Mouse (Mus musculus): ENCODE results near the gene Fubp1. TPM values are rescaled to one million over a fixed set of nuclear protein-coding genes. Genes with fewer than 3 reads are reported as not detected.
"Not testable (repeated sequence)": the region's sequence is repeated elsewhere in the genome, so short reads cannot be mapped to it uniquely, and the experiment has no call there.

Gene Fubp1
- polyA plus RNA-seq, 1 experiment from 2014 or later, result 200 TPM

DNA sequence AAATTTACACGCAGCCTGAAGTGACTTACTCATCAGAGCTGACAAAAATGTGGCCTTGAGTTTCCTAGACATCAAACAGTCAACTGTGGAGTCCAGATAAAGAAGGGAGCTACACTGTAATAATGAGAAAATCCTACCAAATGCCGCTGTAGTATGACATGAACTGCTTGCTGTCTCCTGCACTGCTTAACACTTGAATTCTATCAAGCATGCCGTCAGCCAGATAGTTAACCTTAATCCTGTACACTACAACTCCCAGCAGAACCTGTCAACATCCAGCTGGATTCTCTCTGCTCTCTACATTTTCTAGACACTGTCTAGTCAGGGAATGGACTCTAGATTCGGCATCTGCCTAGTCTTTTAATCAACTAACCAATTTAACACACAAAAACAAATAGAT lies 20.9 kb upstream of the Fubp1 start:
- no peak for DNase-seq (ENCODE audit: low spot score)
- WGBS, result 55% methylated on average over 4 of the region's 4 CpGs
- peaks cover 21% of the 10 kb centered on the region; the same call in 1 of the 2 replicates for H3K36me3 ChIP-seq (ENCODE audit: control insufficient read depth, insufficient read depth, low read length)
- no peak overlapping the region for H3K4me3 ChIP-seq (ENCODE audit: low read depth, low read length)
- no peak overlapping the region for H3K27ac ChIP-seq (replicated peaks; ENCODE audit: low read depth, low read length)
- H3K4me1 ChIP-seq (ENCODE audit: control insufficient read depth, insufficient read depth, low read length), result peaks cover 11% of the 10 kb centered on the region
- ATAC-seq (ENCODE audit: low read depth), result no peak
- no peaks in the 10 kb centered on the region for H3K9me3 ChIP-seq (ENCODE audit: control insufficient read depth, low read length)
- H3K4me2 ChIP-seq (ENCODE audit: low read depth, low read length), result peak overlapping the region; percentile 26; the same call in 1 of the 2 replicates
- no peaks in the 10 kb centered on the region for H3K27me3 ChIP-seq (replicated peaks; ENCODE audit: control insufficient read depth, insufficient read depth, low read length)
- H3K9ac ChIP-seq (ENCODE audit: low read depth, low read length), result no peak overlapping the region

- Histone ChIP-seq H3K27ac (replicated peaks; ENCODE audit: low read depth, low read length) (peak overlapping the region; percentile 52), H3K36me3 (ENCODE audit: control insufficient read depth, insufficient read depth, low read length) (peaks cover 10% of the 10 kb centered on the region; the same call in 1 of the 2 replicates), H3K4me1 (ENCODE audit: control insufficient read depth, insufficient read depth, low read length) (peaks cover 11% of the 10 kb centered on the region), H3K9me3 (ENCODE audit: control insufficient read depth, low read length) (no peaks in the 10 kb centered on the region), H3K4me2 (ENCODE audit: low read depth, low read length) (peak overlapping the region; percentile 73), H3K9ac (ENCODE audit: low read depth, low read length) (peak overlapping the region; percentile 61), H3K27me3 (replicated peaks; ENCODE audit: control insufficient read depth, insufficient read depth, low read length) (no peaks in the 10 kb centered on the region), H3K4me3 (ENCODE audit: low read depth, low read length) (peak overlapping the region; percentile 28)
- DNase-seq (ENCODE audit: low spot score), result peak; percentile 17
- ATAC-seq (ENCODE audit: low read depth), result no peak
- WGBS, result 71% methylated on average over 9 of the region's 9 CpGs
Measured at GRCm38 (mm10) chr3:152190679-152191477, 19.3 kb upstream of the Fubp1 start.

- Histone ChIP-seq H3K4me2 (ENCODE audit: low read depth, low read length) (peak overlapping the region; percentile 73), H3K4me1 (ENCODE audit: control insufficient read depth, insufficient read depth, low read length) (peaks cover 11% of the 10 kb centered on the region), H3K9me3 (ENCODE audit: control insufficient read depth, low read length) (no peaks in the 10 kb centered on the region), H3K27me3 (replicated peaks; ENCODE audit: control insufficient read depth, insufficient read depth, low read length) (no peaks in the 10 kb centered on the region), H3K27ac (replicated peaks; ENCODE audit: low read depth, low read length) (peak overlapping the region; percentile 86), H3K36me3 (ENCODE audit: control insufficient read depth, insufficient read depth, low read length) (0 out of 2 replicates have a peak, but pooled peaks cover under 1% of the 10 kb centered on the region), H3K4me3 (ENCODE audit: low read depth, low read length) (peak overlapping the region; percentile 56), H3K9ac (ENCODE audit: low read depth, low read length) (peak overlapping the region; percentile 63)
- ATAC-seq (ENCODE audit: low read depth) (0 out of 2 replicates have a peak, but pooled peaks have one; percentile 7), DNase-seq (ENCODE audit: low spot score) (peak; percentile 58)
- 7% methylated on average over 6 of the region's 6 CpGs for WGBS
Measured at GRCm38 (mm10) chr3:152191791-152192237, 18.4 kb upstream of the Fubp1 start.

- peak overlapping the region; percentile 63 for H3K9ac ChIP-seq (ENCODE audit: low read depth, low read length)
- no peaks in the 10 kb centered on the region for H3K27me3 ChIP-seq (replicated peaks; ENCODE audit: control insufficient read depth, insufficient read depth, low read length)
- peak overlapping the region; percentile 73 for H3K4me2 ChIP-seq (ENCODE audit: low read depth, low read length)
- 16% methylated on average over 9 of the region's 11 CpGs for WGBS
- H3K4me3 ChIP-seq (ENCODE audit: low read depth, low read length), result peak overlapping the region; percentile 56
- no peaks in the 10 kb centered on the region for H3K36me3 ChIP-seq (ENCODE audit: control insufficient read depth, insufficient read depth, low read length)
- DNase-seq (ENCODE audit: low spot score) (peak; percentile 89), ATAC-seq (ENCODE audit: low read depth) (no peak)
- peaks cover 11% of the 10 kb centered on the region for H3K4me1 ChIP-seq (ENCODE audit: control insufficient read depth, insufficient read depth, low read length)
- peak overlapping the region; percentile 86 for H3K27ac ChIP-seq (replicated peaks; ENCODE audit: low read depth, low read length)
- H3K9me3 ChIP-seq (ENCODE audit: control insufficient read depth, low read length), result no peaks in the 10 kb centered on the region
Measured at GRCm38 (mm10) chr3:152192238-152192931, 17.8 kb upstream of the Fubp1 start.

- Histone ChIP-seq H3K9ac (ENCODE audit: low read depth, low read length) (peak overlapping the region; percentile 73), H3K4me3 (ENCODE audit: low read depth, low read length) (peak overlapping the region; percentile 56)
Measured at GRCm38 (mm10) chr3:152193177-152193576, 17.0 kb upstream of the Fubp1 start.

GRCm38 (mm10) chr3:152193635-152194097 lies 16.6 kb upstream of the Fubp1 start:
- WGBS, result 1% methylated on average over 17 of the region's 17 CpGs
- DNase-seq (ENCODE audit: low spot score) (peak; percentile 98), ATAC-seq (ENCODE audit: low read depth) (peak; percentile 99)
- no peaks in the 10 kb centered on the region for H3K9me3 ChIP-seq (ENCODE audit: control insufficient read depth, low read length)
- peak overlapping the region; percentile 73 for H3K9ac ChIP-seq (ENCODE audit: low read depth, low read length)
- H3K4me3 ChIP-seq (ENCODE audit: low read depth, low read length), result peak overlapping the region; percentile 56
- H3K4me2 ChIP-seq (ENCODE audit: low read depth, low read length), result peak overlapping the region; percentile 63
- H3K36me3 ChIP-seq (ENCODE audit: control insufficient read depth, insufficient read depth, low read length), result no peaks in the 10 kb centered on the region
- peak overlapping the region; percentile 90 for H3K27ac ChIP-seq (replicated peaks; ENCODE audit: low read depth, low read length)
- H3K4me1 ChIP-seq (ENCODE audit: control insufficient read depth, insufficient read depth, low read length), result peaks cover 11% of the 10 kb centered on the region
- no peaks in the 10 kb centered on the region for H3K27me3 ChIP-seq (replicated peaks; ENCODE audit: control insufficient read depth, insufficient read depth, low read length)

More at GRCm38 (mm10) chr3:152193177-152193576, 17.0 kb upstream of the Fubp1 start:
- DNase-seq (ENCODE audit: low spot score) (no peak), ATAC-seq (ENCODE audit: low read depth) (no peak)
- peak overlapping the region; percentile 63 for H3K4me2 ChIP-seq (ENCODE audit: low read depth, low read length)
- H3K36me3 ChIP-seq (ENCODE audit: control insufficient read depth, insufficient read depth, low read length), result no peaks in the 10 kb centered on the region
- WGBS, result 1% methylated on average over 7 of the region's 7 CpGs
- H3K27me3 ChIP-seq (replicated peaks; ENCODE audit: control insufficient read depth, insufficient read depth, low read length), result no peaks in the 10 kb centered on the region
- H3K4me1 ChIP-seq (ENCODE audit: control insufficient read depth, insufficient read depth, low read length), result peaks cover 11% of the 10 kb centered on the region
- peak overlapping the region; percentile 90 for H3K27ac ChIP-seq (replicated peaks; ENCODE audit: low read depth, low read length)
- no peaks in the 10 kb centered on the region for H3K9me3 ChIP-seq (ENCODE audit: control insufficient read depth, low read length)

DNA sequence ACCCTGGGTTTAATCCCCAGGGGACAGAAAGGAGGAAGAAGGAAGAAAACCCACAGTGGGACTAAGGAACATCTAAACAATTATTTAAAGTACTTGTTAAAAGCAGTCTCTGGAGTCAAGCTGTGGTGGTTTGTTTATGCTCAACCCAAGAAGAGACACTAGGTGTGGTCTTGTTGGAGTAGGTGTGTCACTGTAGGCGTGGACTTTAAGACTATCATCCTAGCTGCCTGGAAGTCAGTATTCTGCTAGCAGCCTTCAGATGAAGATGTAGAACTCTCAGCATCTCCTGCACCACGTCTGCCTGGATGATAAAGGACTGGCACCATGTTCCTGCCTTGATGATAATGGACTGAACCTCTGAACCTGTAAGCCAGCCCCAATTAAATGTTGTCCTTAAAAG lies 13.0 kb upstream of the Fubp1 start:
- not testable (repeated sequence) for H3K36me3 ChIP-seq (ENCODE audit: control insufficient read depth, insufficient read depth, low read length); H3K9ac ChIP-seq (ENCODE audit: low read depth, low read length); H3K4me1 ChIP-seq (ENCODE audit: control insufficient read depth, insufficient read depth, low read length); H3K27me3 ChIP-seq (replicated peaks; ENCODE audit: control insufficient read depth, insufficient read depth, low read length); H3K4me2 ChIP-seq (ENCODE audit: low read depth, low read length); H3K4me3 ChIP-seq (ENCODE audit: low read depth, low read length); H3K9me3 ChIP-seq (ENCODE audit: control insufficient read depth, low read length); ATAC-seq (ENCODE audit: low read depth); H3K27ac ChIP-seq (replicated peaks; ENCODE audit: low read depth, low read length)
- 47% methylated on average over 2 of the region's 2 CpGs for WGBS
- DNase-seq (ENCODE audit: low spot score), result peak; percentile 4

DNA sequence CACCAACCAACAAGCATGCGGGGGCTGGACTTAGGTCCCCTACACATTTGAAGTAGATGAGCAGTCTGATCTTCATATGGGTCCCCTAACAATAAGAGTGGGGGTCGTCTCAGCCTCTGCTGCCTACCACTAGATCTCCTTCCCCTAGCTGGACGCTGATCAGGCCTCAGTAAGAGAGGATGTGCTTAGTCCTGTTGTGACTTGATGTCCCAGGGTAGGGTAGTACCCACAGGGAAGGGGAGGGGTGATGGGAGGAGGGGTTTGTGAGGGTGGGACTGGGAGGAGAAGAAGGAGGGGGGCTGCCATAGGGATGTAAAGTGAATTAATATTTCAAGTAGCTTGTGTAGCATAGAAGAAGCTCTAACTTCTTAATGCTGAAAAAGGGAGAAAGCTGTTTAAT lies 11.1 kb upstream of the Fubp1 start:
- Histone ChIP-seq H3K4me3 (ENCODE audit: low read depth, low read length) (no peak overlapping the region), H3K27me3 (replicated peaks; ENCODE audit: control insufficient read depth, insufficient read depth, low read length) (no peaks in the 10 kb centered on the region), H3K27ac (replicated peaks; ENCODE audit: low read depth, low read length) (no peak overlapping the region), H3K9ac (ENCODE audit: low read depth, low read length) (no peak overlapping the region), H3K9me3 (ENCODE audit: control insufficient read depth, low read length) (no peaks in the 10 kb centered on the region), H3K4me2 (ENCODE audit: low read depth, low read length) (no peak overlapping the region), H3K36me3 (ENCODE audit: control insufficient read depth, insufficient read depth, low read length) (no peaks in the 10 kb centered on the region), H3K4me1 (ENCODE audit: control insufficient read depth, insufficient read depth, low read length) (no peaks in the 10 kb centered on the region)
- ATAC-seq (ENCODE audit: low read depth) (no peak), DNase-seq (ENCODE audit: low spot score) (no peak)
- 66% methylated on average over 3 of the region's 3 CpGs for WGBS
